Mouse (Mus musculus) cerebellum, adult 9-11 months (tissue): ENCODE data around the gene Gm17581.
"Not testable (repeated sequence)": the region's sequence is repeated elsewhere in the genome, so short reads cannot be mapped to it uniquely, and the experiment has no call there.

ENCODE experiments used
- DNase-seq: peaks from one replicate; pipeline ENCODE4 v3.0.0; 2022

Gm17581 gene

GRCm38 (mm10) chr2:155736936-155737335 is 1.3 kb upstream of the Gm17581 start:
- DNase-seq = no peak

- DNase-seq = no peak
Measured at GRCm38 (mm10) chr2:155735080-155735479, 586 bp downstream of the Gm17581 start.

- DNase-seq = peak; percentile 91
Measured at GRCm38 (mm10) chr2:155729158-155729645, 6.5 kb downstream of the Gm17581 start, which contains the start of gene Edem2. Gene Edem2, minus strand, starts transcription at chr2:155729475.

- DNase-seq = no peak
Measured at GRCm38 (mm10) chr2:155728742-155729141, 6.9 kb downstream of the Gm17581 start.

GRCm38 (mm10) chr2:155727764-155728395 is 7.8 kb downstream of the Gm17581 start:
- DNase-seq = no peak

- DNase-seq = no peak
Measured at GRCm38 (mm10) chr2:155726302-155726701, 9.4 kb downstream of the Gm17581 start.

- DNase-seq = no peak
Measured at GRCm38 (mm10) chr2:155724526-155724925, 11.1 kb downstream of the Gm17581 start.

- no peak for DNase-seq
Measured at GRCm38 (mm10) chr2:155724036-155724435, 11.6 kb downstream of the Gm17581 start.

- DNase-seq = no peak
Measured at GRCm38 (mm10) chr2:155720585-155720984, 15.1 kb downstream of the Gm17581 start.

GRCm38 (mm10) chr2:155717082-155717990 is 18.3 kb downstream of the Gm17581 start:
- no peak for DNase-seq

- no peak for DNase-seq
Measured at GRCm38 (mm10) chr2:155710557-155710956, 25.1 kb downstream of the Gm17581 start.

GRCm38 (mm10) chr2:155707251-155707650 is 28.4 kb downstream of the Gm17581 start:
- no peak for DNase-seq

GRCm38 (mm10) chr2:155703630-155704029 is 32.0 kb downstream of the Gm17581 start:
- no peak for DNase-seq

- DNase-seq = no peak
Measured at GRCm38 (mm10) chr2:155701399-155701919, 34.2 kb downstream of the Gm17581 start.

- not testable (repeated sequence) for DNase-seq
Measured at GRCm38 (mm10) chr2:155698443-155698842, 37.2 kb downstream of the Gm17581 start.

- no peak for DNase-seq
Measured at GRCm38 (mm10) chr2:155696851-155697250, 38.8 kb downstream of the Gm17581 start.

- peak; percentile 87 for DNase-seq
Measured at GRCm38 (mm10) chr2:155696091-155696558, 39.5 kb downstream of the Gm17581 start.

GRCm38 (mm10) chr2:155695316-155695715 is 40.4 kb downstream of the Gm17581 start:
- no peak for DNase-seq

GRCm38 (mm10) chr2:155694564-155694963 is 41.1 kb downstream of the Gm17581 start:
- no peak for DNase-seq

- peak; percentile 55 for DNase-seq
Measured at GRCm38 (mm10) chr2:155693136-155693535, 42.5 kb downstream of the Gm17581 start.

- DNase-seq = peak; percentile 95
Measured at GRCm38 (mm10) chr2:155691723-155692493, 43.8 kb downstream of the Gm17581 start, which contains the start of gene Trpc4ap. Gene Trpc4ap, minus strand, starts transcription at chr2:155692384.

GRCm38 (mm10) chr2:155691336-155691722 is 44.3 kb downstream of the Gm17581 start:
- no peak for DNase-seq

- no peak for DNase-seq
Measured at GRCm38 (mm10) chr2:155689211-155689610, 46.5 kb downstream of the Gm17581 start.
